Mouse (Mus musculus) thymus, adult 2 months (tissue): ENCODE data around the gene Fgfr2.

Source experiments
- CTCF ChIP-seq: fragments of 200-500 bp; IDR thresholded peaks from 2 replicates; pipeline ENCODE4 v1.5.1; 2012; ENCODE audit warnings: mild to moderate bottlenecking, control low read depth, low read length, moderate library complexity, borderline replicate concordance; ENCODE audit not compliant: control insufficient read depth, poor library complexity, insufficient read depth; ENCODE audit errors: extremely low read depth
- POLR2A ChIP-seq: fragments of 200-500 bp; IDR thresholded peaks from 2 replicates; pipeline ENCODE4 v1.6.1; 2012; ENCODE audit warnings: mild to moderate bottlenecking, low read length, control low read depth, moderate library complexity; ENCODE audit not compliant: control insufficient read depth, poor library complexity, insufficient read depth; ENCODE audit errors: extremely low read depth

DNA sequence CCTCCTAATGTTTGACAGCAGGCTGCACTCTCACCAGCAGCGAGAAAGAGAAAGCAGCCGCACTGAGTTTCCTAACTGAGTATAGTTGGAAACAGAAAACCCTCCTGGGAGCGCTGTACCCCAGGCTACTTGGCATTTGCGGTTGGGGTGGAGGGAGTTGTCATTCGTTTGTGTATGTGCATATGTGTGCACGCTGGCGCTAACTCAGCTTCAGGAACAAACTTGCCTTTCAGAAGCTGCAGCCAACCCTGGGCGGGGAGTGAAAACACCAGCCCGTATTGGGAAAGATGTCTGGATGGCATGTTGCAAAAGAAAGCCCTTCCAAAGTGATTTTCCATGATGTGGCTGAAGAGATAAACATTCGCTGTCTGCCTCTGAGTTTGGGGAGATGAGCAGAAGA lies 2546.2 kb downstream of the Fgfr2 start:
- TF ChIP-seq CTCF (no peak), POLR2A (no peak)
